Mouse (Mus musculus) inflammation-experienced regulatory T-cells (primary cell): ENCODE measurements around the gene Cox20. TPM values are rescaled to one million over a fixed set of nuclear protein-coding genes. Genes with fewer than 3 reads are reported as not detected.

Source experiments
- polyA plus RNA-seq, 2 experiments: library from polyadenylated mRNA; unstranded; fragments of 100-300 nt; shearing (Covaris generic); gene quantifications; one replicate each; pipeline ENCODE4 v1.2.1; 2017

The Cox20 gene
- 100 to 1,000 TPM; 173 to 196 TPM for polyA plus RNA-seq

DNA sequence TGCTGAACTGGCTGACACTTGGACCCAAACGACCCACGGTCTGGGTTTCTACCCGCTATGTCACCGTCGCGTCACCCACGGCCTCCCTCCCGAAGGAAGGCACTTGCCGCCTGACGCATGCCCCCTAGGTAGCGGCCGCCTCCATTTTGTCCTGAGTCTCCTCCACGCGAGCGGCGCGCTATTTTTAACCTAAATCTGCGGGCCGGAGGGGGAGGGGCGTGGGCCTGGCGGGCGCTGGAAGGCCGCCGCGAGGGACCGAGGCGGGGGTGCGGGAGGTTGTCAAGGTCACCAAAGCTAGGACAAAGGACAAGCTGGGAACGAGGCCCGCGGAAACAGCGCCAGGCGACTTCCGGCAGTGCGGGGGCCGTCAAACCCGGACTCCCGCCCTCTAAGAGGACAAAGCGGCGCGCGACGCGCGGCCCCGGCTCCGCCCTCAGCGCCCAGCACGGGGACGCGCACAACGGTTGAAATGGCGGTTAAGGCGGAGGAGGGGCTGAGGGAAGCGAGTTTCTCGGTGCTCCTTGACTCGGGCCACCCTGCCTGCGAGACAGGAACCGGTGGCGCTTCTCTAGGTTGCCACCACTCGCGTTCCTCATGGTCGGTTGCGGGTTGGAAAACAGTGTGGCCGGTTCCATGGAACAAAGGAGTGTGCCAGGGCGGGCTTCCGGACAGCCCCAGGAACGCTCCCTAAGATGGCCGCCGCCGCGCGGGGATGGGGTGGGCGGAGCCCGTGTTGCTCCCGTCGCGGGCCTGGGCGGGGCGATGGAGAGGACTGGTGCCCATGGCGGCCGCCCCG, at the start of gene Cox20:
Gene Cox20 (plus strand): TSS at position 742 of the 796 bp plus-strand sequence.

GRCm38 (mm10) chr1:178337551-178338317, 18.8 kb downstream of the Cox20 start, which contains the start of gene Hnrnpu:
Gene Hnrnpu, minus strand, starts transcription at chr1:178337797.

Other genes with a start within 250 kb of the Cox20 start
- 10 to 100 TPM; 29.3 to 32.0 TPM for gene Desi2, start 131.7 kb upstream of the Cox20 start, polyA plus RNA-seq
- gene Hnrnpu, start 18.7 kb downstream of the Cox20 start, polyA plus RNA-seq, result 100 to 1,000 TPM; 859 to 929 TPM
- 1 to 10 TPM; 3.0 to 5.3 TPM for gene Efcab2, start 87.0 kb downstream of the Cox20 start, polyA plus RNA-seq
- under 1 TPM; 0.05 to 0.28 TPM for gene Kif26b, start 210.0 kb downstream of the Cox20 start, polyA plus RNA-seq